Mouse (Mus musculus) ovary, postnatal 36 days (tissue): ENCODE measurements at regions not wholly inside any gene's neighbourhood (a gene's known extent, or its start where the extent isn't known, plus 50 kb on each side); places are given as distances from the start of the nearest gene placed in this dataset.

ENCODE experiments used
- DNase-seq: peaks from one replicate; pipeline ENCODE4 v3.0.0; 2022; ENCODE audit warnings: low spot score, mixed read lengths

DNA sequence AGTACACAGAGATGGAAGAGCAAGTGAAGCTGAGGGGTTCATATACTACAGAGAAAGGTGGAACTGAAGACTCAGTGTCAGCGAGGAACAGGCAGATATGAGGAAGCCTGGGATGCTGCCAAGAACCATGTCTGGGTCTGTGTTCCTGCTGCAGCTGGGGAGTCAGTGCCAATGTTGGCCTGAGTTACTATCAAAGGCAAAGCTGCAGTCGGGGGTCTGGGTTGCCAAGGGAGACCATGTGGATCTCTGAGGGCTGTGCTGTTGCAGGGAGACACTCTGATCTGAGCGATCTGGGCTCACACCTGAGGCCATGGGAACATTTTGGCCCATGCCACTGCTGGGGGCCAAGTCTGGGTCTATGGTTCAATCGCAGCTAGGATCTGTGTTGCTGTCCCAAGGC, 612.5 kb upstream of the Nrsn1 start:
- DNase-seq, result no peak

DNA sequence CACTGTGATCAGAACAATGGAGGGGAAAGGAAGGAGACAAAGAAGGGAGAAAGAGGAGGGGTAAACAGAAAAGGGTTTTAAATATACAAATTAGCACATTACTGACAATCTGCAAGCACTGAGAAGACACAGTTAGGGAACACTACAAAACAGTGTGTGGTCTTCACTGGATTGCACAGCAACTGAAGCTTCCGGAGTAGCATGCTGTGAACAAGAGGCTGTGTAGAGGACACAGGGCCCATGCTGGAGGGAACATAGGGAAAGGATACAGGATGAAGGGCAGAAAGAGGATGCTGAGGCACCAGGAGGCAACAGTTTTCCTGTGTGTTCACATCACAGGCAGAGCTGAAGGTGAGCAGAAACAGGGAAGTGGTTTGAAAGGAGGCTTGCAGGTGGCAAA, 598.6 kb upstream of the Nrsn1 start:
- DNase-seq, result no peak

DNA sequence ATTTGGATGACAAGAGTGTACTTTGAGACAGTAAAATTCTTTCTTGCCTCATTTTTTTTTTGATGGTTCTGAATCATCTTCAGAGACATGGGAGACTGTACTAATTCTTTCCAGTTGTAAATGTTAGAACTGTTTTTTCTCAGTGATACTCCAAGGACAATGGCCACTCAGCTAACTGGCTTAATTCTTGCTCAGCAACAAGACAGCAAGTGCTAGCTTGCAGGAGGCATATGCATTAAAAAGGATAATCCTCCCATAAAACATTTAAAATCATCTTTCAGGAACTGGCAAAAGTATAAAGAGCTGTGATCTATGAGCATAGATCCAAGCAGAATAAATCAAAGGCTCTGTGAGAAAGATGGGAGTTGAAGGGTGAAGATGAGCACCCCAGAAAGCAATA, 587.9 kb upstream of the Nrsn1 start:
- no peak for DNase-seq

DNA sequence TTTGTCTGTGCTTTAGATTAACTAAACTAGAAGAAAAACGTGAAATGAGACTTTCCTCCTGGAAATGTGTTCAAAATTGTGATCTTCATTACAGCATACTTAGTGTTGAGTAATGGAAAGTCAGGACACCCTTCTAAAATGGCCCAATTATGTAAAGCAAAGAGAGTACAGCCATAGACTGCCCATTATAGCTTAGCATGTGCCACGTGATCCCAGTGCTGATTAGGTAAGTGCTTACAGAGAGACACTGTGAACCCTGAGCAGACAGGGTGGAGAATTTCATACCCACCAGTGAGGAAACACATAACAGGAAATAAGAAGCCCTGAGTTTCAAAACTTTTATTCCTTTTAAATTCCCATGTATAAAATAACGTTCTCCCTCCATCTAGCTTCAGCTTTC, 587.3 kb upstream of the Nrsn1 start:
- DNase-seq, result no peak

DNA sequence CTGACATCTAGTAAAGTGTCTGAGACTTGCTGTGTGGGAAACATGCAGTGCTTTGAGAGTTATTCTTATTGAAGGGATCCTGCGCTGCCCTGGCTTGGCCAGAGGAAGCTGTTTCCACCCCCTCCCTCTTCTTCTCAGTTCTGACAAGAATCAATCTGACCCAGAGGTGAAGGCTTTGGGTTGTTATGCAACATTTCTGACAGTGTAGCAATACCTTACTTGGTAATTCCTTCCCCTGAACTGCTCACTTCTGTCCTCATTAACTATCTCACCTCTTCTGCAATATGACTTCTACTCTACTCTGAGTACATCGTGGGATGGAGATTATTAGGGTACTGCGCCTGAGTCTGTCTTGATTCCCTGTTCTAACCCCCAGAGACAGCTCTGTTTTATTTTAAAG, 586.8 kb upstream of the Nrsn1 start:
- DNase-seq, result no peak

DNA sequence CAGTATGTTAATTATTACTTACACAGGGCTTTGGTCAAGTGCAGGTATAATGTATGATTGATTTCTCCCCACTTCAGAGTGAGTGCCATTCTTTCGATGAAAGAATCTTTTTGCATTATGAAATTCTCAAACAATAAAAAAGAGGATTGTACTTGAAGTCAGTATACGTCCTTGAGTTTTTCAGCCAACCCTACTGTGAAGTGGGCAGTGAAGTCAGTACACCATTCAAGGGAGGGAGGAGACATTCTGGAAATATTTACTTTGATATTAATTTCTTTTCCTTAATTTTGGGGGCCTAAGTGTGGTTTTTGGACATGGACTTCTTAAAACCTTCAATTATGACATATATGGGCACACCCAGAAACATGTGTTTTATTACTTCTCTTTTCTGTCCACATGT, 586.2 kb upstream of the Nrsn1 start:
- no peak for DNase-seq

DNA sequence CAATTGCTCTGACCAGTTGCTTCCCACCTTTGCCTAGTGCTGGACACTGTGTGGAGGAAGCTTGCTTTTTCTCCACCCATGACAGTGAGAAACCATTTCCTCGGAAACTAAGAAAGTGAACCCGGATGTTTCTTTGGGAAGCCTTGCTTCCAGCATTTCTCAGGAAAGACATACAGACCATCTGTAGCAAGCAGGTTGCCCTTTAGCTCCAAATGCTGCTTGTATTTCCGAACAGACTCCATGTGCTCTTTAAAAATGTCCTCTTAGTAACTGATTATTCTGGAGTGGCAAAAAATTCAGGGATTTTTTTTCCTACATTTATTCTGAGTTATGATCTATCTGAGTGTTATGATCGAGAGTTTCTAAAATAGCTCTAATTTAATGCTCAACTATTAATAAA, 577.9 kb upstream of the Nrsn1 start:
- no peak for DNase-seq

DNA sequence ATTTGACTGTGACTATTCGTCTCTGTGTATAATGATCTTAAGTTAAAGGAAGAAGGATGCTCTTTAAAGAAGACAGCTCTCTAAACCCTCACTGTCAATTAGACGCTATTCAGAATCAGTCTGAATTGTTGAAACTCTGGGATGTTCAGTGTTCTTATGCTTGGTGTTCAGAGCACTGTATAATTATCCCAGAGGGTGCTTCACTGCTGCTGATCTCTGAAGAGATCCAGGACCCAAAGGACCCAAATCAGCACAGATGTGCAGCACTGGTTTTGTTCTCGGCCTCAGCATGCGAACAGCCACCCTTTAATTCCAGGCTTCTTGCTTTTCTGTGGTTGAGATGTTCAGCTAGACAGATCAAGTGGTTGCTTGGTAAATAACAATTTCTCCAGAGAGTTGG, 567.9 kb upstream of the Nrsn1 start:
- no peak for DNase-seq

DNA sequence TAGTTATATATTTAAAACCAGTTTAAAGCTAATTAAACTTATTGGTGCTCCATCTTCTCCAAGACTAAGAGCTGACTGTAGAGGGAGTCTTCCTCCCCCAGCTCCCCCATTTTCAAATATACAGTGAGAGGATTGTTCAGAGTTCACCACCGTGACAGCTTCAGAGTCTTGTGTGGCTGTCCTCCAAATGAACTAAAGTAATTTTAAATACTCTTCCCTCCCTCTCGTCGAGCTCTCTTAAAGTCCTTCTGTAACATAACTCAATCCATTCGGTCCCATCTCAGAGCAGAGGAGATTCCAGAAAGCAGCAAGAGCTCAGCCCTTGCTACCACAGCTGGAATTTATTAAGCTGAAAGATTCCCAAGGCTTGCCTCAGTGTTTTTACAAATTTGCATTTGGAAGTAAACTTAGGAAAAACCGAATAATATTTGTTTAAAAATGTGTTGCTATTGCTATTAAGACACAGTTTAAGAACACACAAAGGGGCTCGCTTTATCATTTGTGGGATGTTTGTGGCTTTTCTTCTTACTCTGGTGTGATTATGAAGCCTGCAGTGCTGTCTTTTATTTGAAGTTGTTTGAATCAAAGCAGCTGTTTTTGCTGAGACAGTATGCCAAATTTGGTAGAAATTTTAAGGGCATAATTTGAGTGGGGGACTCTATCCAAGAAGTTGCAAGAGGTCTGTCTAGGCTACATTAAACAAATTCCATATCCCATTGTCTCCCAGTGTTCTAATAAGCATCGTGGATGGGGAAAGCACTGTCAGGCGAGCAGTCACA, 559.0 kb upstream of the Nrsn1 start:
- no peak for DNase-seq

DNA sequence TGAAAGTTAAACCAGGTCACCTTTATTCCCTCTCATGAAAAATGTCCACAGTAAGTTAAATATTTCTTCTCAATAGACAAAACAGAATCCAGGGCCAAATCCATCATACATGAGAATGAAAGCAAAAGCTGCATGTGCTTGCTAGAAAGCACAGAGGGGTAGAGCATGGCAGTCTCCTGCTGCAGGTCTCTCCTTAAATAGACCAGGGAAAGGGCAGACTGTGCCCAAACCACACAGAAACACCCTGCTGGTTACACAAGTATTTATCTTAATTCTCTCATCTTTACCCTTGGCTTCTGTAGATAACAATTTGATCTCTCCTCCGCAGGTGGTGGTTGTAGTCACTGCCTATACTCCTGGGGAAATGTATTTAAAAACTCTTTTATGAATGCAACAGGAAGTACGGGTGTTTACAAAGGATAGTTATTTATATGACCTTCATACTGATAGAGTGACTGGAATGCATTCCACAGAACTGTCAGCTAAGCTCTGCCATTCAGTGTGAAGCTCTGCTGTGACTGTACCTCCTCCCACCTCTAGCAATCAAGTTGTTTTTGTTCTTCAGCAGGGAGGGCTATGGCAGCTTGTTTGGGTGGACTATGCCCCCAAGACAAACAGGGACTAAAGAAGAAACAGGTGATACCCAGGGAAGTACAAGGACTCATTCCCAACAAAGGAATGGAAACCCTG, 538.4 kb upstream of the Nrsn1 start:
- DNase-seq, result no peak

DNA sequence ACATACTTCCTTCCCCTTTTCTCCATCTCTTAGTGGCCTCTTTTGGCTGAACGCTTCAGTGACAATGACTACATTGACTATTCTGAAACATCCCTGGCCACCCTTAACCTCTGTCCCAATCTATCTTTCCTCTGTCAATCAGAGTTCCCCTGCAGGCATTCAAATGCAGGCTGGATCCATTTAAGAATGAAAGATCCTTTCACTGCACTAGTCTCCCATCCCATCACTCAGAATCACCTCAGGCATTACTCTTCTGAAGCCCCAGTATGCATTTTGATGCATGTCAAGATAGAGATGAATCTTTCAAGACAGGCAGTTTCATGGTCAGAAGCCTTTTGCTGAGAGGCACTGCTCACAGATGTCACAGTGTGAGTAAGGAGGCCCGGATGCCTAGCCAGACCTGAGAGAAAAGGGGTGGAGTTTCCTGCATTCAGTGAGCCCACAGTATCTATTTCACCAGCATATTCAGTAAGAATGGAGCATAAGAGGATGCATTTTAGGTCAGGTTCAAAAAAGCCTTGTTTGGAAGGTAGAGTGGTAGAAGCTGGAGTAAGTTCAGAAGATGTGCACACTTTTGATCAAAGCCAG, 523.0 kb upstream of the Nrsn1 start:
- DNase-seq, result no peak

DNA sequence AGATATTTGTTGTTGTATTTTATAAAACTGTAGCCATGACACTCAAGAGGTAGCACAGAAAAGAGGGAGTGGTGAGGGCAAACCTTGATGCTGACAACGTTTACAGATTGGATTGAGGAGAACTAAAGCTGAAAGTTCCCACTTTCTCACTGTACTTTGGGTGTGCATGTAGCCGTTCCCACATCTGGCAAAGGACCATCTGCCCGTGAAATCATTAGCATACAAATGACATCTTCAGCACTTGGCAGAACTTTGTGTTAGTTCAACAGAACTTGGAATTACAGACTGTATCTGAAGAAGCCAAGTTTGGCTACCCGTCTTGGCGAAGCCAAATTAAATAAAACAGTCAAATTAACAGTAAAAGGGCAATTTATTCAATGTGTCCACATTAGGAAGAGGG, 510.9 kb upstream of the Nrsn1 start:
- no peak for DNase-seq

DNA sequence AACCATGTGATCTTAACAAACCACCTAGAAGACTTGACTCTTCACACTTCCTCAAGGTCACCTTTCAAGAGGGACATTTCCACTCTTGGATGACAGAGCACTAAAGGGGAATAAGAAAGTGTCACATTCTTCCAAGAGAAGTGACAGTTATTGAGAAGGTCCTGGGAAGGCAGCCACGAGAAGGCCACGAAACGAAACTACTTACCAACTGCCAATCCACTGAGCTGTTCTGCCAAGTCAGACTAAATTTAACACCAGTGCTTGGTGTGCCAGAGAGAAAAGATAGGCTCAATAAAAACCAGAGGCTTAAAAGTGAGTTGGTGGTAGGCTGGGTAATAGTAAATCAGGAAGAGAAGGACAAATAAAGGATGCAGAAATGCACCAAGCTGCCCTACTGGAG, 507.4 kb upstream of the Nrsn1 start:
- no peak for DNase-seq

DNA sequence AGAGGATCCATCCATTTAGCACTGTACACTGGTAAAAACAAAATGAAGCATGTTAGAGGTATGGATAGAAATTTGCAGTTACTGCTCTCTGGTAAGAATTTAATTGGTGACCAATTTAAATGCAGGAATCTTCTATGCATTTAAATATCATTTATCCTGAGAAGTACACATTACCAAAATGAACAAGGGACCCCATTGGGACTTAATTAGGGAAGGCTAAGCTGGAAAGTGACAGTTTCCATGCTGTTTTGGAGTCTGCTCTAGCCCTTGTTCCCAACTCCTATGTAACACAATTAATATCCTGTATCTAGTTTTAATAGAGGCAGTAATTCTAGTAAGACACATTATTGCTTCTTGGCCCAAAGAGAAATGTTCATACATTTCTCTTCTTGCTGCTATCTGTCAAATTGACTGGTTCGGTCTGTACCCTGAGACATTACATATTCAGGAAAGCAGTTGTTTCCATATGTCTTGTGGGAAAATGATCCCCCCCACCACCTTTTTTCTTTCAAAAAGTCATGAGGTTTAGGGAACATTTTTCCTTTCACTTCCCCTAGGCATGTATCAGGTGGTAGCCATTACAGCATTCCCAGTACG, 504.4 kb upstream of the Nrsn1 start:
- no peak for DNase-seq

DNA sequence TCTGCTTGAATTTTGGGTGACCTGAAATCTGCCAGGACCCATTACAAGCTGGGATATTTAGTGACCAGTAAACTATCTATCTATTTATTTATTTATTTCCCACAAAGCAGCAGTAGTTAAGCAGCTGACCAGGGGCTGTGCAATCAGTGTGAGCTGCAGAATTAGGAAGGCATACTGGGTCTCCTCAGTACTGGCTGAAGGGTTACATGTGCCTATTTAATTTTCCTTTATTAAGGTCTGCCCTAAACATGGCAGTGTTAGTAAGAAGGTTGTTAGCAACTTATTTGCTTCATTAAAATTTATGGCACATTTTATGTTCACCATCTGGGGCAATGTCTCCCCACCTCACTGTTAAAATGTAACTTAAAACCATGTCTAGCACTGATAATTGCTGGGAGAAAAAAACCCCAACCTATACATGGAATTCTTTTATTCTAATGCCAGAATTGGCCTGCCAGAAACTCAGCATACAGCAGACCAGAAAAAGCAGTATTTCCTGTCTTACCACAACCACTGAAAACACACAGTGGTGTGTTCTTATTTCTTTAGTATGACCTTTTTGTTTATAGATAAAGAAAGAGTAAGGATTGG, 484.3 kb upstream of the Nrsn1 start:
- no peak for DNase-seq

DNA sequence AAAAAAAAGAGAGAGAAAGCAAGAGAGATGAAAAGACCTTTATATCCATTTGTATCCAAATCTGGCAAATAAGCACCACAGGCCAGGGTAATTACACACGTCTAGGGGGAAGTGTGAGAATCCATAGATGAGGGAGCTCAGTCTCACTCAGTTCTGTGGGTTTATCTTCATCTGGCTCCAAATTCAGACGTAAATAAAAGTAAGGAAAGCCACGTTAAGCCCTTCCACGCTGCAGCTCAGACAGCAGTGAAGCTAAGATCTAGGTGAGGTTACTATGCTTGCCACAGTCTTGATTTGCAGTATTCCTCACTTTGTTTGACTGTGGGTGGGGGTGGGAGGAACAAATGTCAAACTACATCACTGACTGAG, 481.1 kb upstream of the Nrsn1 start:
- no peak for DNase-seq

DNA sequence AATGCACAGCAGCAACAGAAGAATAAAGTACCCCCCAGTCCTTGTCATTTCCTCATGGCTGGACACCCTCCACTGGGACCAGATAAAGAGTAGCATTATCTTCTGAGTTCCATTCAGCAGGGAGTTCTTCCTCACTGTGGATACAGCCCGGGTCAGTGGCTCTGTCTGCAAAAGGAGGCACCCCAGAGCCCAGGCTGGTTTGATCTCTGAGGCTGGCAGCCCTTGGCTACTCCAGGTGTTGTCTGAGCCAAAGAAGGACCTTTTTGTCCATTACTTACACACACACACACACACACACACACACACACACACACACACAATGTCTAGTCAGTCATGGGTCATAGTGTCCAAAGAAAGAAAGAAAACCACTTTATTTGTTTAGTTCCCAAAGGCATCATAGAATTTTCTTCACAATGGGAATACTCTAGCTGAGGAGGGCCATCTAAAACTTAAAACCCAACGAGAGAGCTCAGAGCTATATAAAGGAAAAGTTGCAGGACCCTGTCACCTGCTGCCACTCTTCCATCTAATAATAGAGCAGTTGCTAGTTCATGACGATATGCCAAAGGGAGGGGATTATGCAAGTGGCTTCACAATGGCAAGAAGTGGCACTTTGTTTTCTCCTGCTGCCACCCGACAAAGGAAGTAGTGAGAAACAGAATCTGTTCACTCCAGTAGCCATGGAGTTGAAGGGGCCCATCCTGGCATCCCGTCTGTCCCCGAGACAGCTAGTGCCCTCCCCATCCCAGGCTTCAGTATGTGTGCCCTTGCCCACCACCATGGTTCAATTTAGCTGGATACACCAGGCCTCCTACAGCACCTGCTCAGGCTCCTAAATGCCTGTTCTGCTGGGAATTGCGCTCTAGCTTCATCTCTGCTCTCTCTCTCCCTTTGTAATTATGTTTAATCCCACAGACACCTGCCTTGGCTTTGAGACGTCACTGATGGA, 480.4 kb upstream of the Nrsn1 start:
- DNase-seq, result no peak

DNA sequence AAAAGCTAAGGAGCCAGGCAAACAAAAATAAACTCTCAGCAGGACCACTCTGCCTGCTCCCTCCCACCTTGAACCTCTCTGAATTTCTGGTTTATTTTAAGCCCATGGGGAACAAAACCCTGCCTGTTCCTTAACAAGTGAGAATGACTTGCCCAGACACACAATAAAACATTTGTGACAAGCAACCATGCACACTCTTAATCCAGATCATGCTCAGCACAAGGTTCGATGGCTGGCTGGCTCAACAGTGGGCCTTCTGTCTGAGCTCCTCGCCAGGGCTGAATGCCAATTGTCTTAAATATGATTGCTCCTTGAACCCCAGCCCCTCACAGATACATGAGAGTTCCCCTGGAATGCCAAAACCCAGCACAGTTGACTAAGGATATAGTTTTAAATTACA, 468.3 kb upstream of the Nrsn1 start:
- no peak for DNase-seq

DNA sequence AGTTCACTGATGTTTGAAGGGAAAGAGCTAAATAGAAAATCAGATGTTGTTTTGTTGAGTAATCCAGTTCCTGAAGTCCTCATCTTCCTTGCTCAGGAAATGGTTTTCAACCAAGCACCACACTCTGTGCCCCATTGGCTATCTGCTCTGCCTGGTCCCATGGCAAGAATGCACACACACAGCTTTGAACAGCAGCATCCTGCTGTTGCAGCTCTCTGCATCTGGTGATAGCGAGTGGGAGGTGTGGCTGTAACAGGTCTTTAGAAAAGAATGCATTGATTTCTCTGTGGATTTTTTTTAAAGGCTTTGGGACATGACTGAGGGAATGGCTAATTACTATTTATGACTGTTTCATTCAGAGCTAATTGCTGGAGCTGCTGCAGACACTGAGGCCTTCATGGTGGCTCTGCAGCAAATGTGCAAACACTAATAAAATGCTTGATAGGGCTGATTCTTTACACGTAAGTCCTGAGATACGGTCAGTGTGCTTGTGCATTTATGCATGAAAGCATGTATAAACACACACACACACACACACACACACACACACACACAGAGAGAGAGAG, 459.1 kb upstream of the Nrsn1 start:
- no peak for DNase-seq

DNA sequence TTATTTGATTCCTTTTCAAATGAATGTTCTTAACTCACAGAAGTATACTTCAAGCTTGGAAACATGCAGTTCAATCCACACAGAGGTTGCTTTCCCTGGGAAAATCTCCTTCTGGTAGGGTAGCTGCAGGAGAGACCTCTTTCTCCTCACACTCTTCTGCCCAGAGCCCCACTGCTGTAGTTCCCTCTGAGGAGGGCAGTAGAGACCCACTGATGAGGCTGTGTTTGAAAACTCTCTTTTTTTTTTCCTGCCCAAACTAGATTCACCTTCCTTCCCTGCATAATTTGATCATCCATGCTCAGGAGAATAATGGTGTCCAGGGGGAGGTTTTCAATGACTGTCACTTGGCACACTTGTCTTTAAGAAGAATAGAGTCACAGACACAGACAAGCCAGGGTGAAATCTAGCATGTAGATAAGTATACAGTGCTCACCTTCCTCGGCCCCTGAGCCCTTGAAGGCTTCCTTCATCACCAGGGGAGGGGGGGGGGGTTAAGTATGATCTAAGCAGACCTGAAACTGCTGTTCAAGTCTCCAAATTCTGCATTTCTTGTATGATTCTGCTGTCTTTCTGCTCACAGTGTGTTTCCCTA, 457.3 kb upstream of the Nrsn1 start:
- no peak for DNase-seq
